ENCODE assay signal across 22 mouse cellular contexts in genomic region chr11:33670105-33670965, GRCm38 (mm10).
DNase-seq lines count a peak whose midpoint lies in the region; ATAC-seq and TF ChIP-seq lines count a peak whose summit lies in the region.
"Had no signal": no experiment of that assay in that cellular context is flagged by ENCODE, and none has a peak within 500 bp of the region (broad histone marks: within the 10 kb centered on the region; RNA-seq: fewer than 3 reads in every experiment).

No protein-coding gene starts in this region.

- H3K9me3 ChIP-seq in midbrain, postnatal 0 days (ENCODE audit: low read length) = no peaks in the 10 kb centered on the region
- H3K9me3 ChIP-seq in midbrain, embryonic 10.5 days (replicated peaks) = no peaks in the 10 kb centered on the region
- H3K9me3 ChIP-seq in hindbrain, postnatal 0 days (ENCODE audit: low read length) = no peaks in the 10 kb centered on the region
- H3K9me3 ChIP-seq in neural tube, embryonic 15.5 days (replicated peaks) = no peaks in the 10 kb centered on the region
- H3K9me3 ChIP-seq: embryonic facial prominence, embryonic 10.5 days; forebrain, embryonic 15.5 days; intestine, embryonic 15.5 days; liver, embryonic 13.5 days; stomach, embryonic 15.5 days had no signal

- H3K36me3 ChIP-seq in midbrain, postnatal 0 days (ENCODE audit: insufficient read depth, low read length) = no peaks in the 10 kb centered on the region
- H3K36me3 ChIP-seq in midbrain, embryonic 10.5 days = no peaks in the 10 kb centered on the region
- no peaks in the 10 kb centered on the region for H3K36me3 ChIP-seq in hindbrain, postnatal 0 days (ENCODE audit: insufficient read depth, low read length)
- H3K36me3 ChIP-seq in neural tube, embryonic 15.5 days = no peaks in the 10 kb centered on the region
- no peaks in the 10 kb centered on the region for H3K36me3 ChIP-seq in thymus, adult 2 months (ENCODE audit: control insufficient read depth, insufficient read depth, low read length)
- H3K36me3 ChIP-seq: embryonic facial prominence, embryonic 10.5 days; forebrain, embryonic 15.5 days; intestine, embryonic 15.5 days; liver, embryonic 13.5 days; stomach, embryonic 15.5 days had no signal

- peak; percentile 8 for DNase-seq in embryo, embryonic 11.5 days (ENCODE audit: low read depth, low spot score)
- no peak for DNase-seq in embryo, embryonic 10.5 days (ENCODE audit: low spot score)
- peak; percentile 40 for DNase-seq in midbrain, postnatal 0 days (ENCODE audit: low spot score)
- no peak for DNase-seq in midbrain, embryonic 10.5 days (ENCODE audit: low spot score)
- DNase-seq in hindbrain, postnatal 0 days (ENCODE audit: low spot score) = peak; percentile 30
- DNase-seq in thymus, adult 2 months = no peak
- no peak for DNase-seq in left cerebral cortex, adult 2 months (ENCODE audit: extremely low spot score in 1 of 2, low spot score in 2 of 2)
- DNase-seq: adrenal gland, postnatal 36 days; cerebellum, adult 9-10 months; gastrocnemius, postnatal 25 days; heart, postnatal 4 days; kidney, adult 8-10 months; kidney, postnatal 10 days; liver, embryonic 13.5 days; lung, adult 2 months; lung, postnatal 14 days; thymus, postnatal 4 days had no signal

- H3K4me3 ChIP-seq in midbrain, postnatal 0 days (ENCODE audit: low read depth, low read length) = no peak overlapping the region
- H3K4me3 ChIP-seq in midbrain, embryonic 10.5 days = no peak overlapping the region
- H3K4me3 ChIP-seq in hindbrain, postnatal 0 days (ENCODE audit: low read length) = no peak overlapping the region
- no peak overlapping the region for H3K4me3 ChIP-seq in neural tube, embryonic 15.5 days (replicated peaks)
- H3K4me3 ChIP-seq in thymus, adult 2 months (ENCODE audit: control insufficient read depth, insufficient read depth, low read length) = no peak overlapping the region
- H3K4me3 ChIP-seq in left cerebral cortex, adult 2 months = no peak overlapping the region
- H3K4me3 ChIP-seq: embryonic facial prominence, embryonic 10.5 days; forebrain, embryonic 15.5 days; intestine, embryonic 15.5 days; liver, embryonic 13.5 days; stomach, embryonic 15.5 days had no signal

- ATAC-seq in midbrain, postnatal 0 days (ENCODE audit: low FRiP score) = no peak
- ATAC-seq in hindbrain, postnatal 0 days = peak; percentile 58
- ATAC-seq in neural tube, embryonic 15.5 days (ENCODE audit: low FRiP score) = peak; percentile 73
- ATAC-seq: forebrain, embryonic 15.5 days; intestine, embryonic 15.5 days had no signal

- H3K9ac ChIP-seq in midbrain, postnatal 0 days (replicated peaks; ENCODE audit: low read length, poor library complexity, severe bottlenecking) = no peak overlapping the region
- H3K9ac ChIP-seq in hindbrain, postnatal 0 days (replicated peaks; ENCODE audit: low read length) = no peak overlapping the region
- H3K9ac ChIP-seq in neural tube, embryonic 15.5 days (replicated peaks) = no peak overlapping the region
- H3K9ac ChIP-seq: forebrain, embryonic 15.5 days; intestine, embryonic 15.5 days; liver, embryonic 13.5 days; stomach, embryonic 15.5 days had no signal

- WGBS in midbrain, postnatal 0 days = 62% methylated on average over 10 of the region's 10 CpGs
- WGBS in midbrain, embryonic 10.5 days = 84% methylated on average over 10 of the region's 10 CpGs
- 60% methylated on average over 10 of the region's 10 CpGs for WGBS in hindbrain, postnatal 0 days
- 30% methylated on average over 10 of the region's 10 CpGs for WGBS in neural tube, embryonic 15.5 days
- WGBS in thymus, adult 2 months = 89% methylated on average over 10 of the region's 10 CpGs

- H3K27ac ChIP-seq in midbrain, postnatal 0 days (ENCODE audit: low read depth, low read length) = no peak overlapping the region
- H3K27ac ChIP-seq in midbrain, embryonic 10.5 days (replicated peaks) = no peak overlapping the region
- no peak overlapping the region for H3K27ac ChIP-seq in hindbrain, postnatal 0 days
- peak overlapping the region; percentile 73 for H3K27ac ChIP-seq in neural tube, embryonic 15.5 days (replicated peaks)
- H3K27ac ChIP-seq in thymus, adult 2 months (ENCODE audit: control insufficient read depth, insufficient read depth, low read length) = no peak overlapping the region
- no peak overlapping the region for H3K27ac ChIP-seq in left cerebral cortex, adult 2 months
- H3K27ac ChIP-seq: embryonic facial prominence, embryonic 10.5 days; forebrain, embryonic 15.5 days; intestine, embryonic 15.5 days; liver, embryonic 13.5 days; stomach, embryonic 15.5 days had no signal

- TF ChIP-seq CTCF in midbrain, postnatal 0 days (IDR thresholded peaks at IDR 0.05) = no peak
- TF ChIP-seq CTCF in hindbrain, postnatal 0 days (IDR thresholded peaks at IDR 0.05; ENCODE audit: low read depth) = no peak
- no peak for TF ChIP-seq CTCF in thymus, adult 2 months (IDR thresholded peaks at IDR 0.05; ENCODE audit: borderline replicate concordance, control insufficient read depth, extremely low read depth, insufficient read depth, low read length, poor library complexity)
- no peak for TF ChIP-seq CTCF in left cerebral cortex, adult 2 months (IDR thresholded peaks at IDR 0.05)

- no peak overlapping the region for H3K4me2 ChIP-seq in midbrain, postnatal 0 days (ENCODE audit: low read depth, low read length, poor library complexity, severe bottlenecking)
- H3K4me2 ChIP-seq in hindbrain, postnatal 0 days (ENCODE audit: low read depth, low read length) = no peak overlapping the region
- no peak overlapping the region for H3K4me2 ChIP-seq in neural tube, embryonic 15.5 days
- H3K4me2 ChIP-seq: forebrain, embryonic 15.5 days; intestine, embryonic 15.5 days; liver, embryonic 13.5 days; stomach, embryonic 15.5 days had no signal

- intact Hi-C loops in left cerebral cortex, adult 2 months (cut with DNase I) = no loop called here

- H3K4me1 ChIP-seq in midbrain, postnatal 0 days (ENCODE audit: insufficient read depth, low read length) = peaks cover 5% of the 10 kb centered on the region
- H3K4me1 ChIP-seq in midbrain, embryonic 10.5 days = peaks cover 9% of the 10 kb centered on the region
- no peaks in the 10 kb centered on the region for H3K4me1 ChIP-seq in hindbrain, postnatal 0 days (ENCODE audit: insufficient read depth, low read length)
- H3K4me1 ChIP-seq in neural tube, embryonic 15.5 days = peaks cover 36% of the 10 kb centered on the region
- H3K4me1 ChIP-seq in thymus, adult 2 months (replicated peaks; ENCODE audit: control insufficient read depth, insufficient read depth, low read length) = no peaks in the 10 kb centered on the region
- H3K4me1 ChIP-seq: embryonic facial prominence, embryonic 10.5 days; intestine, embryonic 15.5 days; liver, embryonic 13.5 days; stomach, embryonic 15.5 days had no signal

- no peaks in the 10 kb centered on the region for H3K27me3 ChIP-seq in midbrain, postnatal 0 days (ENCODE audit: insufficient read depth, low read length)
- no peaks in the 10 kb centered on the region for H3K27me3 ChIP-seq in midbrain, embryonic 10.5 days (ENCODE audit: low read depth, poor library complexity, severe bottlenecking)
- no peaks in the 10 kb centered on the region for H3K27me3 ChIP-seq in hindbrain, postnatal 0 days (ENCODE audit: insufficient read depth, low read length)
- H3K27me3 ChIP-seq in neural tube, embryonic 15.5 days (replicated peaks) = no peaks in the 10 kb centered on the region
- no peaks in the 10 kb centered on the region for H3K27me3 ChIP-seq in thymus, adult 2 months (ENCODE audit: control insufficient read depth, insufficient read depth, low read length)
- H3K27me3 ChIP-seq: forebrain, embryonic 15.5 days; intestine, embryonic 15.5 days; liver, embryonic 13.5 days; stomach, embryonic 15.5 days had no signal

- no peak for TF ChIP-seq POLR2A in thymus, adult 2 months (IDR thresholded peaks at IDR 0.05; ENCODE audit: control insufficient read depth, extremely low read depth, insufficient read depth, low read length, poor library complexity)

Comparison
In these comparisons a context has a peak if more than half of its experiments do, and no peak if none do; other contexts are left out.
1. DNase-seq: peak in embryo, embryonic 11.5 days (single experiment), midbrain, postnatal 0 days (single experiment) and hindbrain, postnatal 0 days (single experiment); none in embryo, embryonic 10.5 days (single experiment), midbrain, embryonic 10.5 days (single experiment), thymus, adult 2 months (single experiment) and left cerebral cortex, adult 2 months (0 of 2).